Mouse (Mus musculus): ENCODE data around the gene Pxk.

Pxk gene

DNA sequence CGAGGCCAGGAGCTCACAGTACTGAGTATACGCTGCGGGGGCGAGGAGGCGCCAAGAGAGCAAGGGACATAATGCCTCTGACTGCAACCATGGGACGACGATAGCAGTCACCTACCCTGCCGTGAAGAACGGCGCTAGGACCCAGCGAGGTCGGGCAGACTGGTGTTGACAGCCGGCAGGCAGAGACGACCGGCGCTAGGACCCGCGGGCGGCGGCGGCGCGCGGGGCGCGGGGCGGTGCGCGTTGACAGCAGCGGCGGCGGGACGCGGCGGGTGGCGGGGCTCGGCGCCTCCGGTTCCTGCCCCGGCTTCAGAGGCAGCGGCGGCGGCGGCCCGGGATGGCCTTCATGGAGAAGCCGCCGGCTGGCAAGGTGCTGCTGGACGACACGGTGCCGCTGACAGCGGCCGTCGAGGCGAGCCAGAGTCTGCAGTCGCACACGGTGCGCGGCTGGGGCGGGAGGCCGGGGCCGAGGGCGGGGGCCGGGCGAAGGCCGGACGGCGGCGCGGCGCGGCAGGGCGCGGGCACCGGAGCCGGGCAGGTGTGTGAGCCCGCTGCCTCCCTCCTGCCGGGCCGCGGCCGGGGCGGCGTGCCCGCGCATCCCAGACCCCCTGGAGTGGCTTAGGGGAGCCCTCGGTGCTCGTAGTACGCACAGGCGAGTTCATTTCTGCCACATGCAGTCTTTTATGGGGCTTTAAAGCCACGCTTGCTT is at the start of gene Pxk:
Pxk (plus strand) TSS at position 234 of the 709 bp plus-strand sequence.
- in situ Hi-C loops (cut with MboI; ENCODE audit: low pct_unique_long_range_greater_than_20kb in 1 of 2, low sequenced_read_pairs in 2 of 2, unreplicated experiment in 1 of 2): loop anchor here in 1 of 2 experiments (10.0 to 25.0 kb wide), 2 partner anchors 117 to 239 kb away; partner anchors contain the start of gene Kctd6

DNA sequence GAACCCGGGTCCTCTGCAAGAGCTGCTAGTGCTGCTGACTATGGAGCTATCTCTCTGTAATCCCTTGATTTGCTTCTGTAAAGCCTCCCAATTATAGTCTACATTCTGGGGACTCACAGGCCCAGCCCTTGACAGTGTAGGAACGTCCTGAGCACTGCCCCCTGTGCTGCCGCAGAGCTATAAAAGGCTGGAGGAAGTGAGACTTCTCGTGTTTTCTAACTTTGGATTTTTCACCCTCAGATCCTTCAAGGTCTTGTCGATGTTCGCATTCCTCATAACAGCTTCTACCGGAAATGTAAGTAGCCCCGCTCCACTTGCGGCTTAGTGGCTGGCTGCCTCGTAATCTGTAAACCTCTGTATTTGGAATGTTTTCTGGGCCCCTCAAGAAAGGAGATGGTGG is 48.7 kb upstream of the Pxk start:
- in situ Hi-C loops (cut with MboI; ENCODE audit: low pct_unique_long_range_greater_than_20kb in 1 of 2, low sequenced_read_pairs in 2 of 2, unreplicated experiment in 1 of 2): no loop called here

DNA sequence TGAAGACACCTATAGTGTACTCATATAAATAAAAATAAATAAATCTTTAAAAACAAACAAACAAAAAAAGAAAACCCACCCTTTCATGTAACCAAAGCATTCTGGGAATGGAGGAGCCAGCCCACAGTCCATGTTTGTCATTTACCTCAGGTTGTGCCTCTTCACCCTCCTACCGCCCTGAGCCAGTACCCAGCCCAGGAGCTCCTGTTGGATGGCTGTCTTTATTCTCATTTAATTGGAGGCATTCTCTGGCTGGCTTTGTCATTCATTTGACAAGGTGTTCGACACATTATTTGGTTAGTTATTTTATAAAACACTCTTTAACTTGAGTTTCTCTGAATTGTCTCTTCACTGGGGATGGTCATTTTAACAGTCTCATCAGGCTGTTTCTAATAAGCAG is 46.1 kb upstream of the Pxk start:
- in situ Hi-C loops (cut with MboI; ENCODE audit: low pct_unique_long_range_greater_than_20kb in 1 of 2, low sequenced_read_pairs in 2 of 2, unreplicated experiment in 1 of 2): loop anchor here in 1 of 2 experiments (10.0 kb wide), 1 partner anchor 237 kb away; the partner anchor contains the start of gene Flnb

DNA sequence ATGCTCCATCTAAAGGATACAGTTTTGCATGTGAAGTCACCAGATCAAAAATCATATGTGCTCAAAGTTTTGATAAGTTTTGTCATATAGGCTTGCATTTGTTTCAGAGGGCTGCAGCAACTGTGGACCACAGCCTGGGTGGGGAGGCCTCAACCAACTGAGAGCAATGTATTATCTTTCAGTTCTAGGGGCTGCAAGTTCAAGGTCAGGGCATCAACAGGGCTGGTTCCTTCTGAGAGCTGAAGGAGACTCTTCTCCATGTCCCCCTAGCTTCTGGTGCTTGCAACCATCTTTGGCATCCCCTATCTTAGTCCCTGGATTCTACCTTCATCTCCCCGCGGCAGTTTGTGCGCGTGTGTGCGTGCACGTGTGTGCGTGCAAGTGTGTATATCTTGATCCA is 45.4 kb upstream of the Pxk start:
- in situ Hi-C loops (cut with MboI; ENCODE audit: low pct_unique_long_range_greater_than_20kb in 1 of 2, low sequenced_read_pairs in 2 of 2, unreplicated experiment in 1 of 2): loop anchor here in 1 of 2 experiments (10.0 kb wide), 1 partner anchor 238 kb away; the partner anchor contains the start of gene Flnb

DNA sequence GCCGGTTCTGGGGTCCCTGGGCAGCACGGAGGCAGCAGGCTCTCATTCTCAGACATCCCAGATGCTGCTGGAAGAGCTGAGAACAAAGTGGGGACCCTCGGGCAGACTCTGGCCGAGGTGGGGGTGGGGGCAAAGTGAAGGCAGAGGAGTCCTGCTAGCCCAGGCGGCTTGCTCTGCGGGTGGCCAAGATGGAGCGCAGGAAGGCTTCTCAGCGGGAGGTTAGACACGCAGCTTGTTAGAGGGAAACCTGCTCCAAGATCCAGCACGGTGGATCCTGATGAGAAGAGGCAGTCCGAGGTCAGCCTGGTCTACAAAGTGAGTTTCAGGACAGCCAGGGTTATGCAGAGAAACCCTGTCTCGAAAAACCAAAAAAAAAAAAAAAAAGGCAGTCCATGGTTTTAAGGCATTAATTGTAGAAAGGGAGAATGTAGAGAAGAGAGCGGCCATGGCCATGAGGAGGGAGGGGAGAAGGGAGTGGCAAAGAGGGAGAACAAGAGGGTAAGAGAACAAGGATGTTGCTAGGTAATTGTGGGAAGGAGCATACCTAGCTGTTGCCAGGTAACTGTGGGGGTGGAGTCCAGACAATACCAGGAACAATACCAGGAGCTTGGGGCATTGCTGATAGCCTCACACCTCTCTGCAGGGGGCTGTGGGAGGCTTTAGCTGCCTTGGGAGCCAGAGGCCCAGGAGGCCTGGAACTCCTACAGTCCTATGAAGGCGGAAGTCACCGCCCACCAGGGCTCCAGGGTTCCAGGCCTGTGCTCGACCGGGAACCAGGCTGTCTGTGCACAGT is 43.5 kb upstream of the Pxk start:
- in situ Hi-C loops (cut with MboI; ENCODE audit: low pct_unique_long_range_greater_than_20kb in 1 of 2, low sequenced_read_pairs in 2 of 2, unreplicated experiment in 1 of 2): loop anchor here in 1 of 2 experiments (10.0 kb wide), 1 partner anchor 240 kb away; the partner anchor contains the start of gene Flnb

DNA sequence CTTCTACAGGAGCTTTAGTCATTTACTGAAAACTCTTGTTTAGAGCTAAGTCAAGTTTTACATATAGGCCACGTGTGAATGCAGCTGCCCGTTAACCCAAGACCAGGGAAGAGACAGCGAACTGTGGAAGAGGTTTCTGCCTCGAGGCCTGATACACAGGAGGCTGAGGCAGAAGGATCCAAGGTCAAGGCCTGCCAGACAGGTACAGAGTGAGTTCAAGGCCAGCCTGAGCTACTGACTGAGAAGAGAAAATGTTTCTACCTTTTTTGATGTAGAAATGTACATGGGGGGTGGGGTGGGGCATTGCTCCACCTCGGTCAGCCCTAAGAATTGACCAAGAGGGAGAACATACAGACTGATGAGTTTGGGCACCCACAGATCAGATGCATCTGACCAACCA is 41.9 kb upstream of the Pxk start:
- in situ Hi-C loops (cut with MboI; ENCODE audit: low pct_unique_long_range_greater_than_20kb in 1 of 2, low sequenced_read_pairs in 2 of 2, unreplicated experiment in 1 of 2): loop anchor here in 1 of 2 experiments (10.0 kb wide), 1 partner anchor 241 kb away; the partner anchor contains the start of gene Flnb

DNA sequence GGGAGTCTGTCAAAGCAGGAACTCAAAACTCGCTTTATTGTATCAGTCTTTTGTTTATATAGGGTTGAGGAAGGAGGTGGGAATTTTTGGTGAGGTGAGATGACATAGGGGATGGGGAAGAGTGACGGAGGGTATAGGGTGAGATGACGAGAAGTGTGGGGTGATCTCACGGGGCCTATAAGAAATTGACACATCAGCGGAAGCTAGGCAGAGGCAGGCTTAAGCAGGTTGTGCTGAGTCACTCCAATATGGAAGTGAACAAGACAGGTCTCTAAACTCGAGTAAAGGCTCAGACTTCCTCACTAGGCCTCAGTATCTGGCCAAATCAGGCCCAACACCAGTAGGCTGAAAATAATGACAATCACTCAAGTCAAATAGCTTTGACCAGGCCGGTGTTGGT is 38.1 kb upstream of the Pxk start:
- in situ Hi-C loops (cut with MboI; ENCODE audit: low pct_unique_long_range_greater_than_20kb in 1 of 2, low sequenced_read_pairs in 2 of 2, unreplicated experiment in 1 of 2): loop anchor here in 1 of 2 experiments (5.0 to 10.0 kb wide), 2 partner anchors 52 to 245 kb away; partner anchors contain the start of gene Flnb

DNA sequence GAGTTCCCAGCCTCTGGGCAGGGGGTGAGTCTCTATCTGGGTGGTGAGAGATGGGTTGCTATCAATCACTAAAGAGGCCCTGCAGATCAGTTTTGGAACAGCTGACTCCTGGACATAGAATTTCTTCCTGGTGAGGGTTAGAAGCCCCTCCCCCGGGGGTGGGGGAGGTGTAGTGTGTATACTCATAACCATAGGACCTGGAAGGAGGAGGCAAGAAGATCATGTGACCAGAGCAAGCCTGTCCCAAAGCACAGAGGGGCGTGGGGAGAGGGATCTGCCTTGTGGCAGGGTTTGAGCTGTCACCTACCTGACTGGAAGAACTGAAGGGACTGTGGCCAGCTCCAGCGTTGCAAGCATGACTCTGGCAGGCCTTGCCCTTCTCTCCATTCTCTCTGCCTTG is 35.9 kb upstream of the Pxk start:
- in situ Hi-C loops (cut with MboI; ENCODE audit: low pct_unique_long_range_greater_than_20kb in 1 of 2, low sequenced_read_pairs in 2 of 2, unreplicated experiment in 1 of 2): loop anchor here in 1 of 2 experiments (5.0 kb wide), 1 partner anchor 50 kb away; no protein-coding TSS in a partner anchor

DNA sequence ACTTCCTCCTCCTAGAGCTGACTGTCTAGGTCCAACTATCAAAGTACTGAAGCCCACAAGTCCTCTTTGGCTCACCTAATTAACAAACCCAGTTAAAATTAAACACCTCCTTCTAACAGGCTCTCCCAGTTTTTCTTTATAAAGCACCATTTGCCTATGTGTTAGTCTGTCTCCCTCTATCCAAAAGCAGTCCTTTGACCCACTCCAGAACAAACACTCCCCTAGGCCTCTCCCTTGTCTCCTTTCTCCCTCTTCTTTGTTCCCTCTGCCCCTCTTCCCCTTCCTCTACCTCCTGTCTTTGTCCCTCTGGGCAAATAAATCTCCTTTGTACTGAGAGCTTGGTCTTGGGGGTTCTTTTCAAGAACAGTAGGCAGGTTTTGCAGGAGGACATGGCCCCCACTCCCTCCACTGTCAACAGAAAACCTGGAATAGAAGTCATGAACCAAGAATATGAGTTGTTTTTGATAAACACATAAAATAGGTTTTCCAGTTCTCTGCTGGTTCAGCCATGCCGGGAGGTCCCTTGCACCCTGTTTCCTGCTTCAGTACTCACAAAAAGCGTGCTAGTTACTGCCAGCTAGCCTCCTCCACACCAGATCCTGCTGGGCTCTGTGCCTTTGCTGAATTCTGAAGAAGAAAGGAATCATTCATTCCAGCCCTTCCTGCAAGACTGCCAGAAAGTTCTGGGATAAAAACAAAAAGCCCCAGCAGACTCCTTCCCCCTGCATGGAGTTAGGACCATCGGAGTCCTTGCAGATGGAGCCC is 35.3 kb upstream of the Pxk start:
- in situ Hi-C loops (cut with MboI; ENCODE audit: low pct_unique_long_range_greater_than_20kb in 1 of 2, low sequenced_read_pairs in 2 of 2, unreplicated experiment in 1 of 2): loop anchor here in 1 of 2 experiments (5.0 kb wide), 1 partner anchor 50 kb away; no protein-coding TSS in a partner anchor

DNA sequence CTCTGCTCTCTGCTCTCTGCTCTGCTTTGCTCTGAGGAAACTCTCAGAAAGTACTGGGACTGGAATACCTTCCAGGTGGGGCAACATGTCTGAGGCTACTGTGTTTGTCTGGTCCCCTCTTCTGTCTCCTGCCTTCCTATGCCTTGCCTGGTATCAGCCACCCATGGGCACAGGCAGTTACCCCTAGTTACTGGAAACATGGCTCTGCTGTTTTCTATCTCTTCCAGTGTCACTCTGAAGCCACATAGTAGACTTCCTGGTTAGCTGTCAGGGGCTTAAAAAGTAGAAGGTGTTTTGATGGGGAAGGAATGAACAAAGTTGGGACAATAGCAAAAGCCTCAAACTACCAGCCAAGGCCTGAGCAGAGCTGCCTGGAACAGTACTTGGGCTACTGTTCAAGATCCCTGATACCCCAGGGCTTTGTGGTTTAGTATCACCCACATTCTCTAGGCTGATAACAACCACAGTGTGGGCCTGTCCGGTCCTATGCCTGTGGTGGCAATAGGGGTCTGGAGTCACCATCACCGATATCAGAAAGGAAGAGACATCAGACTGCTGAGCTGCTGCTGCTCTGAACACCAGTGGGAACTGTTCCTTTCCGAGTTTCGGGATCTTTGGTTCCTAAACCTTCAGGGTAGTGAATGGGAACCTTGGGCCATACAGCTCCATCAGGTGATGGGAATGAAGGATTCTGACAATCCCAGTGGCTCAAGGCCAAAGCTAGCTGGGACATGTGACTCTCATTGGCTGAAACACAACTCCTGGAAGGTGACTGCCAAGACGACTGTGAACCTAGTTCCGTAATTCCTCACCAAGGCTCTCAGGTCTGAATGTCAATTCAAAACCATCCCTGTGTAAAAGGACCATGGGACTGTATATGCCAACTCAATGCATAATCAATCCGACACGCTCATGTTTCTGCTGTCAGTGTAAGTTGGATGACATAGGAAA is 33.9 kb upstream of the Pxk start:
- in situ Hi-C loops (cut with MboI; ENCODE audit: low pct_unique_long_range_greater_than_20kb in 1 of 2, low sequenced_read_pairs in 2 of 2, unreplicated experiment in 1 of 2): loop anchor here in 1 of 2 experiments (5.0 kb wide), 1 partner anchor 48 kb away; no protein-coding TSS in a partner anchor

DNA sequence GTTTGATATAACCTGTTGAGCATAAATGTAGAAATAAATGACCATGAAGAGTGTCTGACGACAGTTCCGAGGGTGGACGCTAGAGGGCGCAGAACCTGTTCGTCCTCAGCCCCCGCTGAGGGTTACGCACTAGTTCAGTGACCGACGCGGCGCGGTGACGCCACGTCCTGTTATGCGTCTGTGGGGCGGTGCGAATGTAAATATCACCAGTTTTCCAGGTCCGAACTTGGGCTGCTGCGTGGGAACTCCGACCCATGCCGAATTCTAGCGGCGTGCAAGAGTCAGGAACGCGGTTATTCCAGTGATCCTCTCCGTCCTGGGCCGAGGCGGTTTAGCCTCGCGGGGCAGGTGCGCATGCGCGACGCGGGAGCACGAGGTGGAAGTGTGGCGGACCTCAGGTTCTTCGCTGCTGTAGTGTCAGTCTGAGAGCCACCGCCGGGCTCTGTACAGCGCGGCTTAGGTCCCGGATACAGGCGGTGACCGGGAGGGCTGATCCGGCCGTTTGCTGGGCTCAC is 17.8 kb upstream of the Pxk start, which contains the start of gene Rpp14:
Rpp14 (plus strand) TSS at position 203 of the 515 bp plus-strand sequence.
- in situ Hi-C loops (cut with MboI; ENCODE audit: low pct_unique_long_range_greater_than_20kb in 1 of 2, low sequenced_read_pairs in 2 of 2, unreplicated experiment in 1 of 2): loop anchor here in 1 of 2 experiments (25.0 kb wide), 1 partner anchor 257 kb away; no protein-coding TSS in a partner anchor

DNA sequence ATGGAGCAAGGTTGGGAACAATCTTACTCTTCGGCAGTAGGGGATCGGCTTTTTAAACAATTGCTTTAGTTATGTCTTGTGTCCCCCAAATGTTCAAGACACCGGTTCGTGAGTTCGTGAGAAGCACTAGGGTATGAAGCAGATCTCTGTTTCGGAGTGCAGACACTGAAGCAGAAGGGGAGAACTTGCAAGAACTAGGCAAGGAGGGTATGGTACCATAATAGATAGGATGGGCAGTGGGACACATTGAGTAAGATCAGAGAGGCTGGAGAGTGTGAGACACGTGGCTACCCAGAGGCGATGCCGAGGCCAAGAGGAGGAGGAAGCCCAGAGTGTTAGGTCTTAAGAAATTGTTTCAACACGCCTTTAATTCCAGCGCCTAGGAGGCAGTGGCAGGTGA is 17.3 kb upstream of the Pxk start:
- in situ Hi-C loops (cut with MboI; ENCODE audit: low pct_unique_long_range_greater_than_20kb in 1 of 2, low sequenced_read_pairs in 2 of 2, unreplicated experiment in 1 of 2): loop anchor here in 1 of 2 experiments (25.0 kb wide), 1 partner anchor 257 kb away; no protein-coding TSS in a partner anchor

DNA sequence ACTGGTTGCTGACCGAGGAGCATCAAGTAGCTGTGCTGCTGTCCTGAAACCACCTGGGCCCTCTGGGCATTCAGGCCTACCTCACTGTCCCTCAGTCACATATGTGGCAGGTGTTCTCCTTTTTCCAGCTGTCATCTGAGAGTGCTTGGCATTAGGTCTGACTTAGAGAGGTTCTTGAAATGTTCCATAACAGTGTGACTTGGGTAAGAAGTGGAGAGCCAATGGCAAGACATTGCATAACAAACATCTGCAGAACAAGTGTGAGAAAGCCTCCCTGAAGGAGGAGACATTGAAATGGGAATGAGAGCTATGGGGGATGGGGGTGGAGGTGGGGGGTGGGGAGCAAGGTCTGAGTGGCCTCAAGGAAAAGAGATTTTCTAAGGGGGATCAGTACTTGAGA is 15.1 kb upstream of the Pxk start:
- in situ Hi-C loops (cut with MboI; ENCODE audit: low pct_unique_long_range_greater_than_20kb in 1 of 2, low sequenced_read_pairs in 2 of 2, unreplicated experiment in 1 of 2): loop anchor here in 1 of 2 experiments (25.0 kb wide), 1 partner anchor 254 kb away; no protein-coding TSS in a partner anchor

DNA sequence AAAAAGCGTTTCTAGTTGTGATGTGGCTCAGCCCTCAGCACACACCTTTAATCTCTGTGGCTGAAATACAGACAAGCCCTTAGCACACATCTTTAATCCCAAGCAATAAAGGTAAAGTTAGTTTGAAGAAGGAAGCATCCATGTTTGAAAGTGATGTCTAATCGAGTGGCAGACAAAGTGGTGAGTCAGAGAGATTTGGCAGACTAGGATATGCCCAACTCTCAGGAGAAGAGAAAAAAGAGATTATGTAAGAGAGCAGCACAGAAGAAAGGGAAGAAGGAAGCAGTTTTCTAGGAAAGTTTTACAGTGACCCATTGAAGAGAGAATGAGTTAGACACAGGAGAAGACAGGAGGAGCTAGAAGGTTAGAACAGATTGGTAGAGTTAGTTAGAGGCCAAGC is 9.0 kb upstream of the Pxk start:
- in situ Hi-C loops (cut with MboI; ENCODE audit: low pct_unique_long_range_greater_than_20kb in 1 of 2, low sequenced_read_pairs in 2 of 2, unreplicated experiment in 1 of 2): loop anchor here in 1 of 2 experiments (25.0 kb wide), 1 partner anchor 248 kb away; no protein-coding TSS in a partner anchor

DNA sequence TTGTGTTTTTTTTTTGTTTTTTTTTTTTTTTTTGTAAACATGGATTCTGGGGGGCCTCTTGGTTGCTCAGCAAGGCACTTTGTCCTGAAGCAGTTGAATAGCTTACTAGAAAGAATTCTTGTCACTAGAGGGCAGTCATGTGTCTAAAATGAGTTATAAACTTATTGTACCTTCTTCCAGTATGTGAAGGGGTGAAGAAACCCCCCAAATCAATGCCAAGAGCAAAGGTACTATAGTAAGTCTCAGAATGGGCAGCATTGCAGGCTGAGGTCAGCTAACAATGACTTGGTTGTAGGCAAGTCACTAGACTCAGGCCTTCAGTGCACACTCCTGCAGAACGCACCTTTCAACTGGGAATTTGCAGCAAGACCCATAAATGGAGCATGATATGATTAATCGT is 5.4 kb upstream of the Pxk start:
- in situ Hi-C loops (cut with MboI; ENCODE audit: low pct_unique_long_range_greater_than_20kb in 1 of 2, low sequenced_read_pairs in 2 of 2, unreplicated experiment in 1 of 2): loop anchor here in 1 of 2 experiments (5.0 to 25.0 kb wide), 3 partner anchors 65 to 245 kb away; partner anchors contain the start of gene Kctd6

DNA sequence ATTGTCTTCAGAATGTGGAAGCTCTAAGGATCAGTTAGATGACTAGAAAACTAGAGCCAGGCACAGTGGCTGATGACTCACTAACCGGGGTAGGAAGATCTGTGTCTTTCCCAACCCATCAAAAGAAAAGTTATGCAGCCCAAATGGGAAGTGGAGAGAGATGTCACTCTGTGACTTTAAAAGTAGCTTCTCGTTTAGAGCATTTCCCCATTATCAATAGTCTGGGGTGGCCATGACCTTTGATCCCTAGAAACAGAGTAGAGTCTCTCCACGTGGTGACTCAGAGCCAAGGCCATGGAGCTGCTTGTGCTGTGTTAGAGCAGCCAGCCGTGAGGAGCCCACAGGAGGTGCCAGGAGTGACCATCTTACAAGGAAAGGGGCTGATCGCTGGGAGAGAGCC is 4.6 kb upstream of the Pxk start:
- in situ Hi-C loops (cut with MboI; ENCODE audit: low pct_unique_long_range_greater_than_20kb in 1 of 2, low sequenced_read_pairs in 2 of 2, unreplicated experiment in 1 of 2): loop anchor here in 1 of 2 experiments (5.0 to 25.0 kb wide), 3 partner anchors 64 to 244 kb away; partner anchors contain the start of gene Kctd6

All from mouse embryonic stem cell (cell line).